Mouse (Mus musculus) hindbrain, embryonic 15.5 days (tissue): ENCODE data around the gene Tmem97. TPM values are rescaled to one million over a fixed set of nuclear protein-coding genes. Genes with fewer than 3 reads are reported as not detected.
A peak's percentile ranks its signal among the peaks of the same experiment; 100 is the strongest.
"Not testable (repeated sequence)": the region's sequence is repeated elsewhere in the genome, so short reads cannot be mapped to it uniquely, and the experiment has no call there.

Source experiments
- ATAC-seq: fragments of 200-750 bp; cut with Nextera tagmentation; 2 replicates; pipeline ENCODE4 v1.8.0; 2017; ENCODE audit warnings: low read depth, moderate number of reproducible peaks, moderate TSS enrichment; ENCODE audit not compliant: low FRiP score
- H3K27ac ChIP-seq: fragments of 300-500 bp; sonication (generic); replicated peaks from 2 replicates; pipeline ENCODE4 v1.5.1; 2015; ENCODE audit warnings: mild to moderate bottlenecking, inconsistent platforms
- H3K27me3 ChIP-seq: fragments of 300-500 bp; sonication (generic); 2 replicates; pipeline ENCODE4 v1.6.1; 2015; ENCODE audit warnings: control low read depth, inconsistent platforms
- H3K36me3 ChIP-seq: fragments of 300-500 bp; sonication (generic); 2 replicates; pipeline ENCODE4 v1.6.1; 2015; ENCODE audit warnings: control low read depth, inconsistent platforms
- H3K4me1 ChIP-seq: fragments of 300-500 bp; sonication (generic); replicated peaks from 2 replicates; pipeline ENCODE4 v1.6.1; 2015; ENCODE audit warnings: control low read depth, inconsistent platforms
- H3K4me2 ChIP-seq: fragments of 300-500 bp; sonication (generic); 2 replicates; pipeline ENCODE4 v1.6.1; 2015; ENCODE audit warnings: moderate library complexity, mild to moderate bottlenecking, inconsistent platforms
- H3K4me3 ChIP-seq: fragments of 300-500 bp; sonication (generic); 2 replicates; pipeline ENCODE4 v1.5.1; 2015; ENCODE audit warnings: mild to moderate bottlenecking, inconsistent platforms
- H3K9ac ChIP-seq: fragments of 300-500 bp; sonication (generic); 2 replicates; pipeline ENCODE4 v1.6.1; 2015; ENCODE audit warnings: inconsistent platforms
- H3K9me3 ChIP-seq: fragments of 300-500 bp; sonication (generic); 2 replicates; pipeline ENCODE4 v1.6.1; 2016; ENCODE audit warnings: control low read depth, inconsistent platforms
- WGBS: fragments of 180-500 bp; shearing (Covaris S2); methylation state at CpG from one replicate; pipeline ENCODE4 v1.1.7; 2015; 5-methylcytosine and 5-hydroxymethylcytosine counted together
- polyA plus RNA-seq: library from polyadenylated mRNA; unstranded; fragments of >200 nt; fragmentation: Nextera tagmentation; extraction: Ambion mirVana; gene quantifications from 2 replicates; pipeline ENCODE4 v1.2.1, GENCODE M21; 2015

Gene Tmem97
- polyA plus RNA-seq, 1 experiment from 2014 or later, result 45.7 TPM

GRCm38 (mm10) chr11:78545181-78545580, 5.4 kb downstream of the Tmem97 start:
- Histone ChIP-seq H3K36me3 (peaks cover 28% of the 10 kb centered on the region), H3K9me3 (no peaks in the 10 kb centered on the region), H3K4me1 (peaks cover 18% of the 10 kb centered on the region), H3K9ac (no peak overlapping the region), H3K4me3 (no peak overlapping the region), H3K27ac (no peak overlapping the region), H3K4me2 (no peak overlapping the region), H3K27me3 (no peaks in the 10 kb centered on the region)
- 73% methylated on average over 8 of the region's 8 CpGs for WGBS
- no peak for ATAC-seq

DNA sequence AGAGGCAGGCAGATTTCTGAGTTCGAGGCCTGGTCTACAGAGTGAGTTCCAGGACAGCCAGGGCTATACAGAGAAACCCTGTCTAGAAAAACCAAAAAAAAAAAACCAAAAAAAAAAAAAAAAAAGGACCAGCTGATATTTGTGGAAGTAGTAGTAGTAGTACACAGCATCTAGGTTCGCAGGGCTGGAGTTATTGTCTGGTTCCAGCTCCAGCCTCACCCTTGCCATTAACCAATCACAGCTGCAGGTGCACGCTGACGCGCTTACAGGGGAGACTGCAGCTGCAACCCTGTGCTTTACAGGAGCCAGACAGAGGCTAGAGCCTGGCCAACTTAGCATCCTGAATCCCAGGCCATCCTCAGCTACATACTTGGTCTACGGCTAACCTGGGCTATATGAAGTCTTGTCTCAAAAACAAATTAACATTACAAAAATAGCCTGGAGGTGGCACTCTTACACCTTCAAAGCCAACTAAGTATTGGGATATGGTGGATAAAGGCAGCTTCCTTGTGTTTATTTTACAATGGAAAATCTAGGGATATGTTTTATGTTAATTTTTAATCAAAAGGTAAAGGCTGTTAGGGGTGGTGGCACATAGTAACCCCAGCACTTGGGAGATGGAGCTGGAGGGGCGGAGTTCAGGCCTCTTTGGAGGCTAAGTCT, 6.0 kb downstream of the Tmem97 start:
- Histone ChIP-seq H3K4me1 (peaks cover 12% of the 10 kb centered on the region), H3K4me2 (no peak overlapping the region), H3K36me3 (peaks cover 34% of the 10 kb centered on the region), H3K27me3 (no peaks in the 10 kb centered on the region), H3K9me3 (no peaks in the 10 kb centered on the region), H3K4me3 (no peak overlapping the region), H3K9ac (no peak overlapping the region), H3K27ac (no peak overlapping the region)
- ATAC-seq, result no peak
- 94% methylated on average over 7 of the region's 7 CpGs for whole genome bisulfite sequencing

- no peaks in the 10 kb centered on the region for H3K9me3 ChIP-seq
- H3K27me3 ChIP-seq, result no peaks in the 10 kb centered on the region
- no peak overlapping the region for H3K9ac ChIP-seq
- H3K36me3 ChIP-seq, result peaks cover 42% of the 10 kb centered on the region
- 86% methylated on average over 3 of the region's 3 CpGs for WGBS
- no peak overlapping the region for H3K4me3 ChIP-seq
- no peak for ATAC-seq
- no peak overlapping the region for H3K27ac ChIP-seq
- H3K4me2 ChIP-seq, result no peak overlapping the region
- peaks cover 19% of the 10 kb centered on the region for H3K4me1 ChIP-seq
These were observed 10.2 kb downstream of the Tmem97 start for GRCm38 (mm10) chr11:78540358-78540757.

- Histone ChIP-seq H3K27ac (peak overlapping the region; percentile 75), H3K4me1 (peaks cover 32% of the 10 kb centered on the region), H3K9ac (peak overlapping the region; percentile 54), H3K4me3 (peak overlapping the region; percentile 54), H3K9me3 (no peaks in the 10 kb centered on the region), H3K27me3 (no peaks in the 10 kb centered on the region), H3K36me3 (peaks cover 31% of the 10 kb centered on the region), H3K4me2 (peak overlapping the region; percentile 59)
- no peak for ATAC-seq
- 4% methylated on average over 14 of the region's 14 CpGs for WGBS
These were observed 13.9 kb downstream of the Tmem97 start for GRCm38 (mm10) chr11:78536690-78537084.

GRCm38 (mm10) chr11:78536080-78536689, 14.4 kb downstream of the Tmem97 start, which contains the start of the genes Tnfaip1 and Ift20:
Gene Tnfaip1 (minus strand): TSS chr11:78536332.
Gene Ift20 (plus strand): TSS chr11:78536361.
- no peaks in the 10 kb centered on the region for H3K27me3 ChIP-seq
- peaks cover 32% of the 10 kb centered on the region for H3K4me1 ChIP-seq
- H3K9ac ChIP-seq, result peak within 1 kb of the TSS; percentile 80
- peak within 1 kb of the TSS; percentile 92 for H3K27ac ChIP-seq
- peak; percentile 98 for ATAC-seq
- peaks cover 27% of the 10 kb centered on the region for H3K36me3 ChIP-seq
- H3K4me2 ChIP-seq, result peak within 1 kb of the TSS; percentile 74
- H3K4me3 ChIP-seq, result peak within 1 kb of the TSS; percentile 54
- WGBS, result under 1% methylated on average over 52 of the region's 52 CpGs
- no peaks in the 10 kb centered on the region for H3K9me3 ChIP-seq

DNA sequence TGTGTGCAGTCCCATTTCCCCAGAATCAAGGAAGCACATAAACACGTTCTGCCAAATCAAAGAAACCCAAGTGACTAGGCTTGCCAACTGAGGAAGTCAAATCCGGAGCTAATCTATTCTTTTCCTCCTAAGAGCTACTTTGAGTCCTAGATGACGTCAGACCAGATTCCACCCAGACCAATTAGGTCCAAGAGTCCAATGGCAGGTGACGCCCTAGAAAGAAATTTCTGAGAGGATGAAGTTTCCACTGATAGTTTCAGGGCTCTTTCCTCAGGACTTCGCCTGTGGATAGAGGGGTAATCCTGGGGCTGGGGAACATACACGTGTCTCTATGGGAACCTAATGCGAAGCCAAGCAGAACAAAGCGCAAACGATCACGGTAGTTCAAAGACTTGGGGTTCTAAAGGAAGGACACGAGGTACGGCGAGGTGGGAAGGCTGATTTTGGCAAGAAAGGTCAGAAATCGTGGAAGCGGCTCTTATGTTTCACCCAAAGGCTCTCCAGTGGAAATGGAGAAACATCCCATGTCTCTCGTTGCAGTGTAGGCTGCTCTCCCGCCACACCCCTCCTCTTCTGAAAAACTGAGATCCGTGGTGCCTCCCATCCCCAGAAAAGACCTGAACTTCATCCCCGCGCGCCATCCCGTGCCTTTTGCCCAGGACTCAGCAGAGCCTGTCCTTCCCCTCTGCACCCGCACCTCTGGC, 15.0 kb downstream of the Tmem97 start:
- Histone ChIP-seq H3K4me1 (peaks cover 32% of the 10 kb centered on the region), H3K4me3 (peak overlapping the region; percentile 54), H3K9me3 (no peaks in the 10 kb centered on the region), H3K27ac (peak overlapping the region; percentile 92), H3K36me3 (peaks cover 21% of the 10 kb centered on the region), H3K9ac (peak overlapping the region; percentile 80), H3K4me2 (peak overlapping the region; percentile 74), H3K27me3 (no peaks in the 10 kb centered on the region)
- no peak; the same call in 1 of the 2 replicates for ATAC-seq
- WGBS, result under 1% methylated on average over 23 of the region's 23 CpGs

- no peak for ATAC-seq
- Histone ChIP-seq H3K9ac (no peak overlapping the region), H3K4me1 (peaks cover 32% of the 10 kb centered on the region), H3K36me3 (peaks cover 11% of the 10 kb centered on the region), H3K4me3 (peak overlapping the region; percentile 54), H3K9me3 (no peaks in the 10 kb centered on the region), H3K27ac (no peak overlapping the region), H3K27me3 (no peaks in the 10 kb centered on the region), H3K4me2 (peak overlapping the region; percentile 74)
- WGBS, result 88% methylated on average over 4 of the region's 4 CpGs
These were observed 16.1 kb downstream of the Tmem97 start for GRCm38 (mm10) chr11:78534516-78534915.

DNA sequence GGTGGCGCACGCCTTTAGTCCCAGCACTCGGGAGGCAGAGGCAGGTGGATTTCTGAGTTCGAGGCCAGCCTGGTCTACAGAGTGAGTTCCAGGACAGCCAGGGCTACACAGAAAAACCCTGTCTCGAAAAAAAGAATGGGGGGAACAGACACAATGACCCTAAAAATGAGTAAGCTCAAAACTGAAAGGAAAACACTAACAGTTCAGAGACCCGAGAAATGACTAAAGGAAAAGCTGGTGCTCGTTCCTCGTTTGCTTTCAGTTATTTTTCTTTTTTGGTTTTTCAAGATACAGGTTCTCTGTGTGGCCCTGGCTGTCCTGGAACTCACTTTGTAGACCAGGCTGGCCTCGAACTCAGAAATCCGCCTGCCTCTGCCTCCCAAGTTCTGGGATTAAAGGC, 19.1 kb downstream of the Tmem97 start:
- H3K27ac ChIP-seq, H3K9ac ChIP-seq, H3K27me3 ChIP-seq, ATAC-seq, H3K4me3 ChIP-seq, H3K4me2 ChIP-seq, H3K9me3 ChIP-seq: not testable (repeated sequence)
- peaks cover 26% of the 10 kb centered on the region for H3K36me3 ChIP-seq
- peaks cover 13% of the 10 kb centered on the region for H3K4me1 ChIP-seq
- WGBS, result 96% methylated on average over 10 of the region's 10 CpGs

- Histone ChIP-seq H3K36me3 (peaks cover 31% of the 10 kb centered on the region), H3K4me1 (peaks cover 13% of the 10 kb centered on the region), H3K9ac (no peak overlapping the region), H3K4me2 (no peak overlapping the region), H3K9me3 (no peaks in the 10 kb centered on the region), H3K27me3 (no peaks in the 10 kb centered on the region), H3K4me3 (no peak overlapping the region), H3K27ac (no peak overlapping the region; the same call in 1 of the 2 replicates)
- ATAC-seq, result no peak
- 82% methylated on average over 6 of the region's 6 CpGs for WGBS
These were observed 19.5 kb downstream of the Tmem97 start for GRCm38 (mm10) chr11:78531046-78531445.

DNA sequence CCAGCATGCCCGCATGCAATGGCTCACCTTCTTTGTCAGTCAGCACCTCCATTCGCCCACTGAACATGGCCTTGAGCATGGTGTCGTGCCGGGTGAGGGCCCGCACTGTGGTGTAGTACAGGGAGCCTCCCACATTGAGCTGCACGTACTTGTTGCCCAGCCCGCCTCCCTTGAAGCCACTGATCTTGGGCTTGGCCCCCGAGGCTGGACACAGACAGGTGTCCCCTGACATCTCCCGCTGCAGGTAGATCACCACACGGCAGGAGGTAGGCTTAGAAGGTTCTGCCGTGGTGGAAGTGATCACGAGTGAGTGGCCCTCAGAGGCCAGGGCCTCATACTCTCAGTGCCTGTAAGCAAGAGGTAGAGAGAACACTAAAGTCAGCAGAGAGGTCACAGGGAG, 20.6 kb downstream of the Tmem97 start:
- ATAC-seq, result no peak
- WGBS, result 95% methylated on average over 12 of the region's 12 CpGs
- H3K4me2 ChIP-seq, result no peak overlapping the region
- no peaks in the 10 kb centered on the region for H3K9me3 ChIP-seq
- H3K9ac ChIP-seq, result no peak overlapping the region
- 0 out of 2 replicates have a peak overlapping the region, but pooled peaks have one; percentile 37 for H3K27ac ChIP-seq
- H3K4me1 ChIP-seq, result peaks cover 9% of the 10 kb centered on the region
- H3K4me3 ChIP-seq, result no peak overlapping the region
- H3K27me3 ChIP-seq, result no peaks in the 10 kb centered on the region
- H3K36me3 ChIP-seq, result peaks cover 41% of the 10 kb centered on the region

GRCm38 (mm10) chr11:78528714-78529113, 21.9 kb downstream of the Tmem97 start:
- H3K4me2 ChIP-seq, result no peak overlapping the region
- no peaks in the 10 kb centered on the region for H3K27me3 ChIP-seq
- H3K36me3 ChIP-seq, result peaks cover 53% of the 10 kb centered on the region
- no peak overlapping the region for H3K9ac ChIP-seq
- H3K4me1 ChIP-seq, result no peaks in the 10 kb centered on the region; the same call in 1 of the 2 replicates
- no peak for ATAC-seq
- H3K27ac ChIP-seq, result no peak overlapping the region
- H3K9me3 ChIP-seq, result no peaks in the 10 kb centered on the region
- 85% methylated on average over 9 of the region's 9 CpGs for WGBS
- no peak overlapping the region for H3K4me3 ChIP-seq

DNA sequence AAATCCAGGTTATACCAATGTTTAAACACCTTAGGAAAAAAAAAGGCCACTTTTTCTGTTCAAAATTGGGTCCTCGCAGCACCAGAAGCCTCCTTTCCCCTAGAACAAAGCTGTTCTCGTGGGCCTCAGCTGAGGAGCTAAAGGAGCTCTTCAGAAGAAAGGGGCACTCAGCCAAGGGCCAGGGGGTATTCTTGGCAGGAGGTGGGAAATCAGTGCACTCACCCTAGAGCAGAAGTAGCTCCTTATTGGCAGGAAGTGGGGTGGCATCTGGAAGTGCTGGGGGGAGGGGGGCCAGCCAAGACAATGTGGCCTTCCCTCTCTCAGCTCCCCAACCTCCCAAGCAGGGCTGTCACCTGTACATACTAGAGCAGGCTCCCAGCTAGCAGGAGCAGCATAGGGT, 25.7 kb downstream of the Tmem97 start:
- Histone ChIP-seq H3K27ac (0 out of 2 replicates have a peak overlapping the region, but pooled peaks have one; percentile 20), H3K4me2 (no peak overlapping the region)
- no peak for ATAC-seq

More for the DNA sequence above, 25.7 kb downstream of the Tmem97 start:
- H3K9ac ChIP-seq, result no peak overlapping the region
- no peak overlapping the region for H3K4me3 ChIP-seq
- no peaks in the 10 kb centered on the region for H3K27me3 ChIP-seq
- H3K4me1 ChIP-seq, result no peaks in the 10 kb centered on the region
- peaks cover 89% of the 10 kb centered on the region for H3K36me3 ChIP-seq
- WGBS, result 61% methylated on average over 2 of the region's 2 CpGs
- no peaks in the 10 kb centered on the region for H3K9me3 ChIP-seq
